ENCODE assay signal across 9 mouse cellular contexts in the genomic region with DNA sequence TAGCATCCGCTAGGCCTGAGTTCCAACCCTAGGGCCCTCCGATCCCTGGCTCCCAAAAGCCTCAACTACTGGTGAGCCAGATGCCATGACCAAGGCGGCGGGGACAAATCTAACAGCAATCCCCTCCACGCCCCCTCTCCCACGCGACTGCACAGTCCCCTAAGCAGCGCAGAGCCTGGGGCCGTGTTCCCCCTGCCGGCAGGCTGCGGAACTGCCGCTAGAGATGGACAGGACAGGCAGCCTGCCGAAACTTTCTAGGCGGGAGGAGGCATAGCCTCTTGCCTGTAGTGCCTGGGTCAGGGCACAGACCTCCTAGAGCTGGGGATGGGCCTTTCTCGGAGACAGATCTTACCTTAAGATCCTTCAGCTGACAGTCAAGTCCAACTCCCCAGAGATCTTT. TPM values are rescaled to one million over a fixed set of nuclear protein-coding genes. Genes with fewer than 3 reads are reported as not detected.
A peak's percentile ranks its signal among the peaks of the same experiment; 100 is the strongest.
DNase-seq lines count a peak whose midpoint lies in the region; ATAC-seq and TF ChIP-seq lines count a peak whose summit lies in the region.
"Had no signal": no experiment of that assay in that cellular context is flagged by ENCODE, and none has a peak within 500 bp of the region (broad histone marks: within the 10 kb centered on the region; RNA-seq: fewer than 3 reads in every experiment).

No protein-coding gene starts in this region.

- no peak overlapping the region for H3K4me3 ChIP-seq in neural tube, embryonic 15.5 days (replicated peaks)
- no peak overlapping the region for H3K4me3 ChIP-seq in cortical plate, adult 2 months (ENCODE audit: insufficient read depth, low read length)
- no peak overlapping the region for H3K4me3 ChIP-seq in hindbrain, postnatal 0 days (ENCODE audit: low read length)
- no peak overlapping the region for H3K4me3 ChIP-seq in lung, postnatal 0 days (ENCODE audit: low read depth, low read length)
- no peak overlapping the region for H3K4me3 ChIP-seq in small intestine, adult 2 months (ENCODE audit: low read depth, low read length)

- ATAC-seq in neural tube, embryonic 15.5 days (ENCODE audit: low FRiP score) = no peak
- ATAC-seq in hindbrain, postnatal 0 days = peak; percentile 70; the same call in 1 of the 2 replicates
- no peak for ATAC-seq in lung, postnatal 0 days

- WGBS in neural tube, embryonic 15.5 days = 15% methylated on average over 15 of the region's 15 CpGs
- WGBS in hindbrain, postnatal 0 days = 12% methylated on average over 15 of the region's 15 CpGs
- 12% methylated on average over 15 of the region's 15 CpGs for WGBS in lung, postnatal 0 days
- 16% methylated on average over 15 of the region's 15 CpGs for whole genome bisulfite sequencing in small intestine, adult 2 months

- TF ChIP-seq EP300 in lung, postnatal 0 days (IDR thresholded peaks at IDR 0.05) = no peak

- peak; percentile 65 for TF ChIP-seq CTCF in cortical plate, adult 2 months (IDR thresholded peaks at IDR 0.05; ENCODE audit: extremely low read depth, insufficient read depth, low read length)
- peak; percentile 96 for TF ChIP-seq CTCF in hindbrain, postnatal 0 days (IDR thresholded peaks at IDR 0.05; ENCODE audit: low read depth)
- TF ChIP-seq CTCF in lung, postnatal 0 days (IDR thresholded peaks at IDR 0.05) = peak; percentile 93
- peak; percentile 73 for TF ChIP-seq CTCF in small intestine, adult 2 months (IDR thresholded peaks at IDR 0.05; ENCODE audit: extremely low read depth, insufficient read length, insufficient replicate concordance, low read depth, low read length)

- TF ChIP-seq POLR2A in cortical plate, adult 2 months (IDR thresholded peaks at IDR 0.05; ENCODE audit: extremely low read depth, insufficient read depth, low read length) = no peak
- TF ChIP-seq POLR2A in small intestine, adult 2 months (IDR thresholded peaks at IDR 0.05; ENCODE audit: low read depth, low read length) = no peak

- H3K36me3 ChIP-seq in neural tube, embryonic 15.5 days = no peaks in the 10 kb centered on the region
- no peaks in the 10 kb centered on the region for H3K36me3 ChIP-seq in hindbrain, postnatal 0 days (ENCODE audit: insufficient read depth, low read length)
- H3K36me3 ChIP-seq in lung, postnatal 0 days (ENCODE audit: insufficient read depth, low read length) = no peaks in the 10 kb centered on the region
- H3K36me3 ChIP-seq in small intestine, adult 2 months (ENCODE audit: control insufficient read depth, insufficient read depth, low read length) = no peaks in the 10 kb centered on the region

- DNase-seq in adrenal gland, adult 18-20 months (ENCODE audit: low spot score in 2 of 2) = peak; percentile 39 to 62
- DNase-seq in adrenal gland, postnatal 4 days (ENCODE audit: low spot score in 2 of 2) = no peak
- DNase-seq in neural tube, embryonic 10.5 days (ENCODE audit: extremely low spot score, low spot score) = peak; percentile 82
- peak; percentile 83 for DNase-seq in hindbrain, postnatal 0 days (ENCODE audit: low spot score)
- DNase-seq in lung, postnatal 0 days (ENCODE audit: low spot score) = peak; percentile 37

- no peak overlapping the region for H3K4me2 ChIP-seq in neural tube, embryonic 15.5 days
- H3K4me2 ChIP-seq in hindbrain, postnatal 0 days (ENCODE audit: low read depth, low read length) = no peak overlapping the region
- H3K4me2 ChIP-seq in lung, postnatal 0 days (replicated peaks; ENCODE audit: low read depth, low read length) = no peak overlapping the region

- no peak overlapping the region for H3K9ac ChIP-seq in neural tube, embryonic 15.5 days (replicated peaks)
- H3K9ac ChIP-seq in hindbrain, postnatal 0 days (replicated peaks; ENCODE audit: low read length) = no peak overlapping the region
- no peak overlapping the region for H3K9ac ChIP-seq in lung, postnatal 0 days (replicated peaks; ENCODE audit: low read depth)

- no peaks in the 10 kb centered on the region for H3K27me3 ChIP-seq in neural tube, embryonic 15.5 days (replicated peaks)
- H3K27me3 ChIP-seq in hindbrain, postnatal 0 days (ENCODE audit: insufficient read depth, low read length) = no peaks in the 10 kb centered on the region
- no peaks in the 10 kb centered on the region for H3K27me3 ChIP-seq in lung, postnatal 0 days (replicated peaks; ENCODE audit: insufficient read depth, low read length)
- H3K27me3 ChIP-seq in small intestine, adult 2 months (ENCODE audit: control insufficient read depth, insufficient read depth, low read length) = no peaks in the 10 kb centered on the region; the same call in 1 of the 2 replicates

- no peaks in the 10 kb centered on the region for H3K9me3 ChIP-seq in neural tube, embryonic 15.5 days (replicated peaks)
- H3K9me3 ChIP-seq in hindbrain, postnatal 0 days (ENCODE audit: low read length) = no peaks in the 10 kb centered on the region
- H3K9me3 ChIP-seq in lung, postnatal 0 days (ENCODE audit: low read length) = no peaks in the 10 kb centered on the region

- no peak overlapping the region for H3K27ac ChIP-seq in neural tube, embryonic 15.5 days (replicated peaks)
- no peak overlapping the region for H3K27ac ChIP-seq in cortical plate, adult 2 months (ENCODE audit: insufficient read depth, low read length)
- H3K27ac ChIP-seq in hindbrain, postnatal 0 days = no peak overlapping the region
- no peak overlapping the region for H3K27ac ChIP-seq in lung, postnatal 0 days (ENCODE audit: low read length)
- H3K27ac ChIP-seq in small intestine, adult 2 months (ENCODE audit: insufficient read depth, low read depth, low read length) = no peak overlapping the region

- no peaks in the 10 kb centered on the region for H3K4me1 ChIP-seq in neural tube, embryonic 15.5 days
- no peaks in the 10 kb centered on the region for H3K4me1 ChIP-seq in cortical plate, adult 2 months (ENCODE audit: control insufficient read depth, insufficient read depth, low read length)
- H3K4me1 ChIP-seq in hindbrain, postnatal 0 days (ENCODE audit: insufficient read depth, low read length) = no peaks in the 10 kb centered on the region
- no peaks in the 10 kb centered on the region for H3K4me1 ChIP-seq in lung, postnatal 0 days (ENCODE audit: insufficient read depth, low read depth, low read length)
- H3K4me1 ChIP-seq in small intestine, adult 2 months (ENCODE audit: control insufficient read depth, insufficient read depth, insufficient read length, low read length) = no peaks in the 10 kb centered on the region

RNA-seq across cellular contexts. Expression of a gene that starts 9.7 kb away (rescaled TPM):
- not detected for total RNA-seq in adrenal gland, adult 18-20 months (2021)
- 10 to 100 TPM in 1 of 2 experiments, 1 to 10 TPM in 1; 4.8 to 30.3 TPM for total RNA-seq in adrenal gland, postnatal 4 days (2021)
- 1.8 and 4.7 TPM in 2 replicates for polyA plus RNA-seq in neural tube, embryonic 15.5 days (2015; fragmentation: Nextera tagmentation; extraction: Ambion mirVana)
- polyA plus RNA-seq in cortical plate, adult 2 months (2012; rRNA removed) = 2.3 and 2.4 TPM in 2 replicates
- total RNA-seq in hindbrain, postnatal 0 days (2014; rRNA removed) = not detected in 2 replicates
- polyA plus RNA-seq in hindbrain, postnatal 0 days (2015; fragmentation: Nextera tagmentation; extraction: Ambion mirVana) = 2.4 and 3.0 TPM in 2 replicates
- 2.8 and 3.5 TPM in 2 replicates for polyA plus RNA-seq in lung, postnatal 0 days (2015; fragmentation: Nextera tagmentation; extraction: Ambion mirVana)
- polyA plus RNA-seq in small intestine, adult 2 months (2012; rRNA removed) = not detected in 2 replicates

RNA-seq across cellular contexts. Expression of a gene that starts 41.2 kb away (rescaled TPM):
- total RNA-seq in adrenal gland, adult 18-20 months (2021) = 10 to 100 TPM; 11.4 to 15.0 TPM
- 10 to 100 TPM; 37.5 to 37.8 TPM for total RNA-seq in adrenal gland, postnatal 4 days (2021)
- polyA plus RNA-seq in neural tube, embryonic 15.5 days (2015; fragmentation: Nextera tagmentation; extraction: Ambion mirVana) = 18.0 and 19.9 TPM in 2 replicates
- 104 and 109 TPM in 2 replicates for polyA plus RNA-seq in cortical plate, adult 2 months (2012; rRNA removed)
- 35.4 and 46.6 TPM in 2 replicates for total RNA-seq in hindbrain, postnatal 0 days (2014; rRNA removed)
- 15.2 and 16.6 TPM in 2 replicates for polyA plus RNA-seq in hindbrain, postnatal 0 days (2015; fragmentation: Nextera tagmentation; extraction: Ambion mirVana)
- 0.47 and 0.75 TPM in 2 replicates for polyA plus RNA-seq in lung, postnatal 0 days (2015; fragmentation: Nextera tagmentation; extraction: Ambion mirVana)
- polyA plus RNA-seq in small intestine, adult 2 months (2012; rRNA removed) = 1.7 and 2.6 TPM in 2 replicates

RNA-seq across cellular contexts. Expression of a gene that starts 49.6 kb away (rescaled TPM):
- total RNA-seq in adrenal gland, adult 18-20 months (2021) = under 1 TPM in 1 of 2 experiments, not detected in 1; 0.13 TPM
- under 1 TPM; 0.20 to 0.28 TPM for total RNA-seq in adrenal gland, postnatal 4 days (2021)
- 0.44 TPM in 1 of 2 replicates, not detected in the other for polyA plus RNA-seq in neural tube, embryonic 15.5 days (2015; fragmentation: Nextera tagmentation; extraction: Ambion mirVana)
- polyA plus RNA-seq in cortical plate, adult 2 months (2012; rRNA removed) = 0.17 and 0.44 TPM in 2 replicates
- total RNA-seq in hindbrain, postnatal 0 days (2014; rRNA removed) = 0.04 and 0.16 TPM in 2 replicates
- 0.23 TPM in 1 of 2 replicates, not detected in the other for polyA plus RNA-seq in hindbrain, postnatal 0 days (2015; fragmentation: Nextera tagmentation; extraction: Ambion mirVana)
- 0.18 TPM in 1 of 2 replicates, not detected in the other for polyA plus RNA-seq in lung, postnatal 0 days (2015; fragmentation: Nextera tagmentation; extraction: Ambion mirVana)
- 0.10 TPM in 1 of 2 replicates, not detected in the other for polyA plus RNA-seq in small intestine, adult 2 months (2012; rRNA removed)
- polyA plus RNA-seq: stomach, embryonic 16.5 days had no signal

Comparison
In these comparisons a context has a peak if more than half of its experiments do, and no peak if none do; other contexts are left out.
1. DNase-seq: peak in adrenal gland, adult 18-20 months (2 of 2), neural tube, embryonic 10.5 days (single experiment), hindbrain, postnatal 0 days (single experiment) and lung, postnatal 0 days (single experiment); none in adrenal gland, postnatal 4 days (0 of 2).
2. Peak in every context shown above with its lines, with median percentiles within 50 percentile points of each other: CTCF ChIP-seq.